Mouse (Mus musculus) 3T3-L1 (cell line): ENCODE measurements around the gene Ckmt2.

Experiments
- DNase-seq: peaks from one replicate; pipeline ENCODE4 v3.0.0-alpha.2; 2015; ENCODE audit warnings: low read depth, low spot score

The Ckmt2 gene

DNA sequence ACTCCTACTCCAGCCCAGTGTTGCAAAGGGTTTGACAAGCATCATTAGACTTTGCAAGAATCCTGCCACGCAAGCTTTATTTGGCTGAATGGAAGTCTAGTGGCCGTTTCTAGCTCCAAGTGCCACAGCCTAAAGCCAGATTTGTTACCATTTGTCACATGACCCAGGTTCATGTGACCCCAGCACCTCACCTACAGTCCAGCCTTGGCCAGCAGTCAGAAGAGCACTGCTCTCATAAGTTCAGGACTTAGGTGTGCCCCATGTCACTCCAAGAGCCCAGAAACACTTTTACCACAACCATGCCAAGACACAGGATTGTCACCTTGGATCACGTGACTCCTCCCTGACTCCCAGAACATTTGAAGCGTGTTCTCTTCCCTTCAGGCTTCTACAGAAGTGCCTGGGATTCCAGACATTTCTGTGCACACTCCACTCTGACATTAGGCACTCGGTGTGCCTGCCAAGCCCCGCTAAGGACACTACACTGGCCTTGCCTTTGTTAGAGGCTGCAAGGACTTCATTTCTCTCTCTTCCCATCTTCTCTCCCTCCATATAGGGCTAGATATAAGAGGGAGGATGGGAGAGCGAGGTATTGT, 2.9 kb downstream of the Ckmt2 start:
- peak; percentile 13 for DNase-seq

DNA sequence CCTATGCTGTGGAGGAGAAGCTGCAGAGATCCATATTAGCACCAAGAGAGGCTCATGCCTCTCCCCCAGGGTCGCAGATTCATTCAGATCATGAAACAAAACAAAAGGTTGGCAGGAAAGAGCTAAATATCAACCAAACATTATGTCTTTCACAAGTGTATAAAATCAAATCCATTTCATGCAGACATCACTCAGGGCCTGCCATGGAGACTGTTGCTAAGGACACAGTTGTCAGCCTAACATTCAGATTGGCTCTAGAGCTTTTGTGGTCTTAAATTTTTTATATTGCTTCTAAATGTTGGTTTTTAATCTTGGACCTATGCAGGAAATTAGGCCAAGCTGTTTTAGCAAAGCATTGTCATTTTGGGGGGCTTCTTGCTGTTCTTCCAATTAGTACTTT, 8.1 kb downstream of the Ckmt2 start:
- DNase-seq: no peak

DNA sequence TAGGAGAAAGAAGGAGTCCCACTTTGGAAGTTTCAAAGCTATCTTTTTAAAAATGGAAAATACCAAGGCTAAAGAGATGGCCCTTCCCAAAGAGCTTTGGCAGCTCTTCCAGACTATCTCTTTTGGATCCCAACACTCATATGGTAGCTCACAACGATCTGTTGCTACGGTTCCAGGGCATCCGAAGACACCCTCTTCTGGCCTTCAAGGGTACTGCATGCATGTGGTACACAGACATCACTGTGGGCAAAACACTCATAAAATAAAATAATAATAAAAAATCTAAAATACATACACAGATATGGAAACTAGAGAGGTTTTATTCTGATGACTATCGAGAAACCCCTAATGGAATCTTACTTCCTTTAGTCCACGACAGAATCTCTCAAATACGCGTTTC, 17.9 kb downstream of the Ckmt2 start:
- peak; percentile 43 for DNase-seq

DNA sequence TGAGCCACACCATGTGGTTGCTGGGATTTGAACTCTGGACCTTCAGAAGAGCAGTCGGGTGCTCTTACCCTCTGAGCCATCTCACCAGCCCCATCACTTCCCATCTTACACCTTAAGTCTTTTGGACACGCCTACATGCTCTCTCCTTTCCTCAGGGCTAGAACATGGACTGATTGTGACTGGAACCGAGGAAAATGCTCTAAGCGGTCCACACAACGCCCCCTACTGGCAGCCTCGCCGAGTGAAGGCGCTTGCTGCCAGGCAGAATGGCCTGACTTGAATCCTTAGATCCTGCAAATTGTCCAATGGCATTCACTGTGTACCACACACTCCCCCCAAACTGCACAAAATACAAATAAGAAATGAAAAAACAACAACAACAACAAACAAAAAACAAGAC, 19.3 kb downstream of the Ckmt2 start:
- DNase-seq: no peak

DNA sequence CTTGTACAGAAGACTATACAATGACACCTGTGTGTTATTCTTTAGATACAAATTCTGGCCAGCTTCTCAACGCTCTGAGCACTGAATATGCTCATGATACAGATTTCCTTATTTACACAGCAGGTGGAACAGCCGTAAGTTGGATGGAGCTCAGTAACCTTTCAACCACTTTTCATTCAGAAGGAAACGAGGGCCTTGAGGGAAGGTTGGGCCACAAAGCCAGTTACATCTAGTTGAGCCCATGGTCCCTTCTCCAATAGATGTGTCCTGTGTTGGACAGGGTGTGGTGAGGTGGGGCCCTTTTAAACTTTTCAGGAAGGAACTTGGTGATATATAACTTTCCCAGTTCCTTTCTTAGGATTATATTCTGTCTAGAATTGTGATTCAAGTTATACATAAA, 22.3 kb downstream of the Ckmt2 start:
- DNase-seq: no peak

DNA sequence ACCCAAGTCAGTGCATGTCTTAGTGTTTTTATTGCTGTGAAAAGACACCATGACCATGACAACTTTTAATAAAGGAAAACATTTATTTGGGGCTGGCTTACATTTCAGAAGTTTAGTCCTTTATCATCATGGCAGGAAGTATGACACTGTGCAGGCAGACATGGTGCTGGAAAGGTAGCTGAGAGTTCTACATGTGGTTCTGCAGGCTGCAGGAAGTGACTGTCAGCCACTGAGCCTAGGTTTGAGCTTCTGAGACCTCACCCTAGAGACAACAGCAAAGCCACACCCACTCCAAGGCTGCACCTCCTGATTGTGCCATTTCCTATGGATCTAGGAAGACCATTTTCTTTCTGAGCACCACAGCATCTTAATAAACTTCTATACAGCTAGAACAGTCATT, 48.8 kb downstream of the Ckmt2 start:
- DNase-seq: no peak

DNA sequence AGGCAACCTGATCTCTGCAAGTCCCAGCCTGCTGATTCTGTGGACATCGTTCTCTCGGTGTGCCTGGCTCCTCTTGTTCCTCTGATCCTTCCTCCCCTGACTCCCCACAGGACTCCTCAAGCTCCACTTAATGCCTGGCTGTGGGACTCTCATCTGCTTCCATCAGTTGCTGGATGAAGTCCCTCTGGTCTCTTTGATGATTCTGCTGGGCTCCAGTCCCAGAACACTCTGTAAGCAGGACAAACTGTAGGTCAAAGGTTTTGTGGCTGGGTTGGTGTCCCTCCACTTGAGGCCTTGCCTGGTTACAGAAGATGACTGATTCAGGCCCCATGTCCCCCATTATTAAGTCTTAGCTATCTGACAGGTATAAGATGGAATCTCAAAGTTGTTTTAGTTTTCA, 50.6 kb downstream of the Ckmt2 start:
- DNase-seq: no peak

DNA sequence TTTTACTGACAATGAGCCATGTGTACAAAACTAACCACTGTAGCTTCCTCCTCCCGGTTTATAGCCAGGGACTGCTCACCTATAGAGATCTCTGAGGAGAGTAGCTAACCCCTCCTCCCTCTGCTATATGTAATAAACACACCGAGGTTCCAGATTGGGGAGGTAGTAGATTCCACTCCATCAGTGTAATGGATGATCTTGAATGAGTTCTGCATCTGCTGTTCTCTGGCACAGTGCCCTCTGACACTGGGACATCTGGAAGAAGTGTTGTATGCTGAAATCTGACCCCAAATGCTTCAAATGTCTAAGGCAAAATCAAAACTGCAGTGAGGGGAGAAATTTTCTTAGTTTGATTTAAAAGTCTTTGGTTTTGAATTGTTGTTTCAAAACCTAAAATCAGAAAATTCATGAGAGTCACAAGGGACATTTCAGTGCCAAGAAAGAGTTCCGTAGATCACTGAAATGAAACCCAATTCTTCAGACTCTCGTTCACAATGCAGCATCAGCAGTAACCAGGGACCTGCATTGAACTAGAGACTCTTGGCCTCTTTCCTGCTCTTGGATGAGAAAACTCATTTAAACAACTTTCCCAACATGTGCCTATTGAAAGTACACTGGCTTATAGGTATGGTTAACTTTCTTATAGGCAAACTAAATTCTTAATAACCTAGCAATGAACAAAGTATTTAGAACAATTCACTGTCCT, 51.7 kb downstream of the Ckmt2 start:
- DNase-seq: peak; percentile 54

DNA sequence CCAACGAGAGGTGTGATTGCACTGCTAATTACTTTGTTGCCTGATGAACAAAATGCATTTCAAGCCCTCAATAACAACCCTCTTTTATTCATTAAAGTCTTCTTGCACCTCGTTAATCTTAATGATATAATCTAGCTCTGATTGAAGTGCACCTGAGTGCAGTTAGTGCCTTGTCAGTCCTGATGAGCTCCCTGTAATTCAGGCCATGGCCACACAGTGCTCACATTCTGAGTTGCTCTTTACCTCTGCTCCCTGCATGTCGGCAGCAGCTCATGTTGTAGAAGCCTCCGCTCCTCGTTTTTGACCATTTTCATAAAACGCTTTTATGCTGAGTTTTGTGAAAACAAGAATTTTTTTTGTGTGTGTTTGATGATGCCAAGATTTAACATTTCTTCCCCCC, 53.0 kb downstream of the Ckmt2 start:
- DNase-seq: no peak

DNA sequence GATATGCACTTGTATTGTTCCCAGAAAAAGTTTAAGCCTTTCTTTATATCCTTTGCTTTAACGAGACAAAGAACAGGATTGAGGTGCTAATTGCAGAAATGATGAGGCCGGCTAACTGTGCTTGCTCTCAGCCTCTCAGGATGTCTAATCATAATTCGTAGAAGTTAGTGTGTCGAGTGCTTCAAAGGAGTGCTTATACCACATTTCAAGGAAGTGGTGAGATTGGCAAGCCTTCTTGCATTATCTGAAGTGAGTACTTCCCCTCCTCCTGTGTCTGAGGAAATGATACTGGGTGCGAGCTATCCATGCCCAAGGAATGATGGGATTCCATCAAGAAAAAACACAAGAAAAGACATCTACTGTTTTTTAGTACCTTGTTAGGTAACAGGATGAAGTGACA, 62.0 kb downstream of the Ckmt2 start:
- no peak for DNase-seq

DNA sequence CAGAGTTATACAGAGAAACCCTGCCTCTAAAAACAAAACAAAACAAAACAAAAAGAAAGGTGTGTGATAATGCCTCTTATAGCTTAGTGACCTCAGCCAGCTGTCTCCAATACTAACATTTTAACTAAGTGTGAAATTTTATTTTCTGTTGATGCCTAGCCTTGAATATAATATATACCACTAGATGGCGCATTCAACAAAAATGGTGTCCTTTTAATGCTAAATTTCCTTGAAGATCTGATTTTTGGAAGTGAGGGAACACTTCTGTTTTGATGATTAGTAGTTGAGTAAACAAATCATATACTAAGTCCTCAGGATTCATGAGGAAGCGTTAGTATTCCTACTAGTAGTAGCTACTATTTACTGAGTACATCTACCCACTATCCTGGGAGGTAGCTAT, 67.2 kb downstream of the Ckmt2 start:
- peak; percentile 64 for DNase-seq

DNA sequence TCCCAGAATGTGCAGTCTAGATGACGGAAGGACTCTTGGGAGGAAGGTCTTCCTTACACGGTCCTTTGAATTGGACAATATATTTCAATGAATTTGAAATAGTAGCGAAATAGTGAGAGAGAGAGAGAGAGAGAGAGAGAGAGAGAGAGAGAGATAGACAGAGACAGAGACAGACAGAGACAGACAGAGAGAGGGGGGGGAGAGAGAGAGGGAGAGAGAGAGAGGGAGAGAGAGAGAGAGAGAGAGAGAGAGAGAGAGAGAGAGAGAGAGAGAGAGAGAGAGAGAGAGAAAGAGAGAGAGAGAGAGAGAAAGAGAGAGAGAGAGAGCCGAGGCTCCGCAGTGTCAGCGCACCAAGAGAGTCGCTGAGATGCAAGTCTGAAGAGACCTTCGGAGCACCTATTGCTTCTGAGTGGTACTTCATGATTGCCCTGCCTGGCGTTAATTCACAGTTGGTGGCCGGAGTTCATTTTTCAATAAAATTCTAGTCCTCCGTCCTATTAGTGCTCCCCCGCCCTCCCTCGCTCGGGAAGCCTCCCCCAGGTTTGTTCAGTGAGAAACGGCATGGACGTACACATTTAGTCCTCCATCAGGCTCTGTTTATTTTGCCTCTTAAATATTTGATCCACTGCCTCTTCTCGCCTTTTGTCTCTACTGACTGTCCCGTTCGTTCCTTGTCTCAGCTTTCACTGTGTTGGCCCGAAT, 68.7 kb downstream of the Ckmt2 start:
- DNase-seq: peak; percentile 45

DNA sequence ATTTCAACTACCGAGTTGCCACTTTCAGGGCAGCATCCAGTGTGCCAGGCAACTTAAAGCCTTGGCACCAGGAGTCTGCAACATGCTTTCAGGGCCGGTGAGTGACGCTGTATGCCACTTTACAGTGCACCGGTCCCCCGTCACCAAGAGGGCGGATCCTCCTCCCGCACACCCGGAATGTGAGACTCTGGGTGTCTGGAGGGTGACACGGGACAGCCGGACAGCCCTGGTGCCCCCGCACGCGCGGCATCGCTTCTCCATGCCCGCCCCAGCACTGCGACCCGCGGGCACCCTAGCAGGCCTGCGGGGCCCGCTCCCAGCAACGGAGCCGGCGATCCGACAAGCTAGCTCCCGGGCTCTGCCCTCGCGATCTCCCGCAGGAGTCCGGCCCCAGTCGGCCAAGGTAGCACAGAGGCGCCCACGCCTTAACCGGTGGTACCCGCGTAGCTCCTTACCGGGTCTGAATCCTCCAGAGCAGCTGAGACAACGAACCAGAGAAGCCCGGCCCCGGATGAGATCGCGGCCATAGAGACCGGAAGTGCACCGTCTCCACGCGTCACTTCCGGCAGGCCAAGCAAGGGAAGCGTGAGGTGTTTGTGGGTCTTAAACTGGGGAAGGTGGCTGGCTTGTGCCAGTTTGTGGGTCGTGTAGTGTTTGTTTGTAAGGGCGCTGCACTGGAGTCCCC, 69.4 kb downstream of the Ckmt2 start, which contains the start of gene Zcchc9:
Gene Zcchc9 (minus strand): TSS at position 551 of the 685 bp plus-strand sequence.
- DNase-seq: peak; percentile 88
